Mouse (Mus musculus): ENCODE data around the gene Sema3b.

DNA sequence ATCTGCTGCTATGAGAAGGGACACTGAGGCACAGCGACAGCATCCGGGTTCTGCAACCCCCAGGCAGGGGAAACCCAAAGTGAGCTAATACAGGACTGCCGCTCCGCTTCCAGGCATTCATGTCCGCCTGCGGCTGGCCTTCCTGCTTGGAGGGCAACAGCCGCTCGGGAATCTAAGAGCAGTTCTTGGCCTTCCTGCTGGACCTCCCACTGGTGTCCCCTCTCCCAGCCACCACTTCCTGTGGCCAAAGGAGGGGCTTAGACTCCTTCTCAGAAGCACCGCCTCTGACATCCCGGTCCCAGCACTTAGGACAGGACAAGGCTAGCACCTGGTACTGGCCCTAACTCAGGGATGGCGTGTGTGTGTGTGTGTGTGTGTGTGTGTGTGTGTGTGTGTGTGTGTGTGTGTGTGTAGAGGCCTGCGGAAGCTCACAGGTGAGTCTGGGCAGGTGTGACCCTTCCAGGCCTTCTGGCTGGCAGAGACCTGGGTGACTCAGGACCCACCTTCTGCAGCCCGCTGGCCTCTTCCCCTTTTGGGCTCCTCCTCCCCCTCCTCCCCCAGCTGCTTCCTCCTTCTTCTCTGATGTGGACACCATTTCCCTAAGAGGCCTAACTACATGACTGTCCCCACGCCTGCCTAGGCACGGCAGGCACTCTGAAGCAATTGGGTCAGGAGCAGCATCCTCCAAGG, 19.8 kb upstream of the Sema3b start:
- no peak for TF ChIP-seq CTCF (IDR thresholded peaks at IDR 0.05; ENCODE audit: extremely low read depth, insufficient read length, insufficient replicate concordance, low read depth, low read length)
- TF ChIP-seq POLR2A (IDR thresholded peaks at IDR 0.05; ENCODE audit: low read depth, low read length) = no peak
